Mouse (Mus musculus) cortical plate, adult 2 months (tissue): Measurements from ENCODE around the gene Ankrd55.

Experiments
- CTCF ChIP-seq: fragments of 200-500 bp; IDR thresholded peaks from 2 replicates; pipeline ENCODE4 v1.5.1; 2011; ENCODE audit warnings: mild to moderate bottlenecking, control low read depth, low read length; ENCODE audit not compliant: insufficient read depth; ENCODE audit errors: extremely low read depth
- POLR2A ChIP-seq: fragments of 200-500 bp; IDR thresholded peaks from 2 replicates; pipeline ENCODE4 v1.6.1; 2011; ENCODE audit warnings: mild to moderate bottlenecking, low read length, control low read depth; ENCODE audit not compliant: insufficient read depth; ENCODE audit errors: extremely low read depth

- TF ChIP-seq CTCF (no peak), POLR2A (no peak)
Observed at GRCm38 (mm10) chr13:112277544-112277943, 10.7 kb upstream of the Ankrd55 start.
